Mouse (Mus musculus) testis, adult 2 months (tissue): ENCODE results near the gene Slc30a10. TPM values are rescaled to one million over a fixed set of nuclear protein-coding genes. Genes with fewer than 3 reads are reported as not detected.

Source experiments
- H3K27ac ChIP-seq: fragments of 200-500 bp; 2 replicates; pipeline ENCODE4 v1.5.1; 2012; ENCODE audit warnings: low read depth, low read length; ENCODE audit not compliant: control insufficient read depth, insufficient read depth
- H3K27me3 ChIP-seq: fragments of 200-500 bp; 2 replicates; pipeline ENCODE4 v1.6.1; 2012; ENCODE audit warnings: mild to moderate bottlenecking, low read length, moderate library complexity; ENCODE audit not compliant: control insufficient read depth, insufficient read depth
- H3K36me3 ChIP-seq: fragments of 200-500 bp; 2 replicates; pipeline ENCODE4 v1.6.1; 2012; ENCODE audit warnings: mild to moderate bottlenecking, low read length; ENCODE audit not compliant: control insufficient read depth, insufficient read depth
- H3K4me1 ChIP-seq: fragments of 200-500 bp; 2 replicates; pipeline ENCODE4 v1.6.1; 2012; ENCODE audit warnings: low read length; ENCODE audit not compliant: control insufficient read depth, insufficient read depth
- H3K4me3 ChIP-seq: fragments of 200-500 bp; 2 replicates; pipeline ENCODE4 v1.5.1; 2012; ENCODE audit warnings: low read depth, mild to moderate bottlenecking, low read length, moderate library complexity, mixed read lengths; ENCODE audit not compliant: control insufficient read depth
- CTCF ChIP-seq: fragments of 200-500 bp; IDR thresholded peaks from 2 replicates; pipeline ENCODE4 v1.5.1; 2012; ENCODE audit warnings: low read depth, mild to moderate bottlenecking, inconsistent platforms, low read length, moderate library complexity; ENCODE audit not compliant: control insufficient read depth, insufficient read depth, insufficient replicate concordance
- POLR2A ChIP-seq: fragments of 200-500 bp; IDR thresholded peaks from 2 replicates; pipeline ENCODE4 v1.6.1; 2012; ENCODE audit warnings: low read depth, mild to moderate bottlenecking, inconsistent platforms, low read length, moderate library complexity; ENCODE audit not compliant: control insufficient read depth
- polyA plus RNA-seq: library from polyadenylated mRNA; depleted of rRNA; stranded (reverse); fragments of >200 nt; gene quantifications from 2 replicates; pipeline ENCODE4 v1.2.3, GENCODE M21; 2012

Slc30a10 gene
- polyA plus RNA-seq, 1 experiment, result not detected

GRCm38 (mm10) chr1:185451077-185451476, 3.6 kb upstream of the Slc30a10 start:
- no peak for TF ChIP-seq POLR2A
- Histone ChIP-seq H3K4me3 (no peak overlapping the region), H3K27ac (no peak overlapping the region), H3K4me1 (peaks cover 17% of the 10 kb centered on the region), H3K27me3 (no peaks in the 10 kb centered on the region; the same call in 1 of the 2 replicates), H3K36me3 (no peaks in the 10 kb centered on the region)

- peaks cover 17% of the 10 kb centered on the region for H3K4me1 ChIP-seq
- H3K4me3 ChIP-seq, result no peak overlapping the region
- TF ChIP-seq CTCF, result no peak
- no peak for TF ChIP-seq POLR2A
- no peaks in the 10 kb centered on the region for H3K36me3 ChIP-seq
- H3K27ac ChIP-seq, result no peak overlapping the region
- no peaks in the 10 kb centered on the region; the same call in 1 of the 2 replicates for H3K27me3 ChIP-seq
Observed at GRCm38 (mm10) chr1:185451495-185451894, 3.2 kb upstream of the Slc30a10 start.

- no peak overlapping the region for H3K4me3 ChIP-seq
- H3K27me3 ChIP-seq, result no peaks in the 10 kb centered on the region; the same call in 1 of the 2 replicates
- TF ChIP-seq POLR2A (no peak), CTCF (no peak)
- no peak overlapping the region for H3K27ac ChIP-seq
- H3K36me3 ChIP-seq, result no peaks in the 10 kb centered on the region
- peaks cover 17% of the 10 kb centered on the region for H3K4me1 ChIP-seq
Observed at GRCm38 (mm10) chr1:185452461-185452860, 2.2 kb upstream of the Slc30a10 start.

- no peak overlapping the region for H3K27ac ChIP-seq
- H3K4me1 ChIP-seq, result peaks cover 11% of the 10 kb centered on the region
- TF ChIP-seq CTCF (no peak), POLR2A (no peak)
- no peaks in the 10 kb centered on the region for H3K36me3 ChIP-seq
- H3K27me3 ChIP-seq, result no peaks in the 10 kb centered on the region; the same call in 1 of the 2 replicates
- H3K4me3 ChIP-seq, result no peak overlapping the region
Observed at GRCm38 (mm10) chr1:185454144-185454543, 504 bp upstream of the Slc30a10 start.

- H3K27ac ChIP-seq, result no peak overlapping the region
- peak overlapping the region; percentile 43 for H3K4me3 ChIP-seq
- H3K27me3 ChIP-seq, result no peaks in the 10 kb centered on the region; the same call in 1 of the 2 replicates
- peaks cover 5% of the 10 kb centered on the region for H3K4me1 ChIP-seq
- no peak for TF ChIP-seq POLR2A
- TF ChIP-seq CTCF, result no peak
- no peaks in the 10 kb centered on the region for H3K36me3 ChIP-seq
Observed at GRCm38 (mm10) chr1:185454955-185455701, 480 bp downstream of the Slc30a10 start.

GRCm38 (mm10) chr1:185456327-185456726, 1.7 kb downstream of the Slc30a10 start:
- Histone ChIP-seq H3K4me1 (peaks cover 5% of the 10 kb centered on the region), H3K27me3 (no peaks in the 10 kb centered on the region; the same call in 1 of the 2 replicates), H3K4me3 (no peak overlapping the region), H3K27ac (no peak overlapping the region), H3K36me3 (no peaks in the 10 kb centered on the region)
- TF ChIP-seq POLR2A (no peak), CTCF (no peak)

GRCm38 (mm10) chr1:185460096-185460495, 5.4 kb downstream of the Slc30a10 start:
- Histone ChIP-seq H3K27ac (no peak overlapping the region), H3K27me3 (no peaks in the 10 kb centered on the region; the same call in 1 of the 2 replicates), H3K36me3 (no peaks in the 10 kb centered on the region), H3K4me3 (no peak overlapping the region), H3K4me1 (peaks cover 4% of the 10 kb centered on the region)
- TF ChIP-seq CTCF, result no peak
- no peak for TF ChIP-seq POLR2A
